Mouse (Mus musculus) neural tube, embryonic 11.5 days (tissue): ENCODE results near the gene 2310022B05Rik. TPM values are rescaled to one million over a fixed set of nuclear protein-coding genes. Genes with fewer than 3 reads are reported as not detected.

ENCODE experiments used
- ATAC-seq: fragments of 200-750 bp; cut with Nextera tagmentation; 2 replicates; pipeline ENCODE4 v1.8.0; 2017; ENCODE audit warnings: moderate number of reproducible peaks, mild to moderate bottlenecking, moderate TSS enrichment, moderate library complexity; ENCODE audit not compliant: insufficient read depth, low FRiP score, low TSS enrichment
- DNase-seq: peaks from one replicate; pipeline ENCODE4 v3.0.0-alpha.2; 2015; ENCODE audit warnings: low spot score
- H3K27ac ChIP-seq: fragments of 300-500 bp; sonication (generic); 2 replicates; pipeline ENCODE4 v1.5.1; 2014; ENCODE audit warnings: low read depth, mild to moderate bottlenecking, low read length
- H3K27me3 ChIP-seq: fragments of 300-500 bp; sonication (generic); 2 replicates; pipeline ENCODE4 v1.6.1; 2014; ENCODE audit warnings: mild to moderate bottlenecking, low read length, mixed read lengths; ENCODE audit not compliant: control insufficient read depth, insufficient read depth
- H3K36me3 ChIP-seq: fragments of 300-500 bp; sonication (generic); 2 replicates; pipeline ENCODE4 v1.6.1; 2014; ENCODE audit warnings: mild to moderate bottlenecking, low read length, moderate library complexity, mixed read lengths; ENCODE audit not compliant: control insufficient read depth, insufficient read depth
- H3K4me1 ChIP-seq: fragments of 300-500 bp; sonication (generic); 2 replicates; pipeline ENCODE4 v1.6.1; 2014; ENCODE audit warnings: low read length, mixed read lengths; ENCODE audit not compliant: control insufficient read depth, insufficient read depth
- H3K4me2 ChIP-seq: fragments of 300-500 bp; sonication (generic); 2 replicates; pipeline ENCODE4 v1.6.1; 2014; ENCODE audit warnings: low read depth, mild to moderate bottlenecking, moderate library complexity
- H3K4me3 ChIP-seq: fragments of 300-500 bp; sonication (generic); 2 replicates; pipeline ENCODE4 v1.5.1; 2014; ENCODE audit warnings: low read depth, low read length
- H3K9ac ChIP-seq: fragments of 300-500 bp; sonication (generic); 2 replicates; pipeline ENCODE4 v1.6.1; 2014; ENCODE audit warnings: mild to moderate bottlenecking, low read length
- H3K9me3 ChIP-seq: fragments of 300-500 bp; sonication (generic); 2 replicates; pipeline ENCODE4 v1.6.1; 2016; ENCODE audit warnings: low read length; ENCODE audit not compliant: control insufficient read depth
- WGBS: fragments of 180-500 bp; shearing (Covaris S2); extraction: QIAGEN DNeasy Blood & Tissue Kit; methylation state at CpG from one replicate; pipeline ENCODE4 v1.1.7; 2014; 5-methylcytosine and 5-hydroxymethylcytosine counted together
- polyA plus RNA-seq: library from polyadenylated mRNA; unstranded; fragments of >200 nt; fragmentation: Nextera tagmentation; extraction: Ambion mirVana; gene quantifications from 2 replicates; pipeline ENCODE4 v1.2.1, GENCODE M21; 2014

The 2310022B05Rik gene
- polyA plus RNA-seq, 1 experiment from 2014 or later, result 34.3 TPM

- Histone ChIP-seq H3K4me2 (no peak overlapping the region), H3K27ac (no peak overlapping the region), H3K4me1 (no peaks in the 10 kb centered on the region), H3K9ac (no peak overlapping the region), H3K36me3 (no peaks in the 10 kb centered on the region; the same call in 1 of the 2 replicates), H3K27me3 (no peaks in the 10 kb centered on the region), H3K4me3 (no peak overlapping the region), H3K9me3 (no peaks in the 10 kb centered on the region)
- ATAC-seq, result no peak
- no peak for DNase-seq
- 94% methylated on average over 13 of the region's 13 CpGs for WGBS
Observed at GRCm38 (mm10) chr8:124688899-124689298, 25.7 kb upstream of the 2310022B05Rik start.

DNA sequence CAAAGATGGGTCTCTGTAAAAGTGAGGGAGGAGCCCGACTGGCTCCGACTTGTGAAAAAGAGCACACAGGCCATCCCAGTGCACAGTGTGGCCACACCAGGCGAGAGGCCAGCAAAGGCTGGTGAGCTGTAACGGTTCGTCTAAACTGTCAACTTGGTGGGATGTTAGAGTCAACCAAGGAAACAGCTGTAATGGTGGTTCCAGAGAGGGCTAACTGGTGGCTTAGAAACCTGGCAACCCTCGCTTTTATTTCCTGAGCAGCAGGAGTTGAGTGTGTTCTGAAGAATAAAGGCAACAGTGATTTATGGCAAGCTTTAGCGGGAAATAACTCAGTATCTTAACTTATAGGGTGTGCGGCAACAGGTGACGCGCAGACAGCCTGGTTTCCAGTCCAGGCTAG is 19.0 kb upstream of the 2310022B05Rik start:
- WGBS, result 90% methylated on average over 10 of the region's 10 CpGs
- Histone ChIP-seq H3K27me3 (no peaks in the 10 kb centered on the region), H3K4me3 (no peak overlapping the region), H3K9me3 (no peaks in the 10 kb centered on the region), H3K9ac (no peak overlapping the region), H3K4me1 (no peaks in the 10 kb centered on the region), H3K4me2 (no peak overlapping the region), H3K36me3 (peaks cover 9% of the 10 kb centered on the region), H3K27ac (no peak overlapping the region)
- no peak for ATAC-seq
- no peak for DNase-seq

- no peak for DNase-seq
- Histone ChIP-seq H3K36me3 (peaks cover 9% of the 10 kb centered on the region), H3K27me3 (no peaks in the 10 kb centered on the region), H3K9me3 (no peaks in the 10 kb centered on the region), H3K4me2 (no peak overlapping the region), H3K4me1 (no peaks in the 10 kb centered on the region), H3K4me3 (no peak overlapping the region), H3K9ac (no peak overlapping the region), H3K27ac (no peak overlapping the region)
- no peak for ATAC-seq
- 82% methylated on average over 10 of the region's 10 CpGs for WGBS
Observed at GRCm38 (mm10) chr8:124681792-124682157, 18.6 kb upstream of the 2310022B05Rik start.

GRCm38 (mm10) chr8:124681077-124681791 is 18.1 kb upstream of the 2310022B05Rik start:
- peaks cover 9% of the 10 kb centered on the region for H3K36me3 ChIP-seq
- no peaks in the 10 kb centered on the region for H3K9me3 ChIP-seq
- no peak overlapping the region for H3K4me3 ChIP-seq
- no peak overlapping the region for H3K4me2 ChIP-seq
- H3K27me3 ChIP-seq, result no peaks in the 10 kb centered on the region
- no peaks in the 10 kb centered on the region for H3K4me1 ChIP-seq
- no peak for ATAC-seq
- DNase-seq, result no peak
- WGBS, result 89% methylated on average over 10 of the region's 10 CpGs
- no peak overlapping the region for H3K27ac ChIP-seq
- H3K9ac ChIP-seq, result no peak overlapping the region

- ATAC-seq (no peak), DNase-seq (no peak)
- WGBS, result 94% methylated on average over 13 of the region's 13 CpGs
- Histone ChIP-seq H3K4me2 (no peak overlapping the region), H3K4me1 (no peaks in the 10 kb centered on the region), H3K36me3 (peaks cover 7% of the 10 kb centered on the region), H3K9ac (no peak overlapping the region), H3K9me3 (no peaks in the 10 kb centered on the region), H3K27me3 (no peaks in the 10 kb centered on the region), H3K4me3 (no peak overlapping the region), H3K27ac (no peak overlapping the region)
Observed at GRCm38 (mm10) chr8:124678246-124678645, 15.1 kb upstream of the 2310022B05Rik start.

DNA sequence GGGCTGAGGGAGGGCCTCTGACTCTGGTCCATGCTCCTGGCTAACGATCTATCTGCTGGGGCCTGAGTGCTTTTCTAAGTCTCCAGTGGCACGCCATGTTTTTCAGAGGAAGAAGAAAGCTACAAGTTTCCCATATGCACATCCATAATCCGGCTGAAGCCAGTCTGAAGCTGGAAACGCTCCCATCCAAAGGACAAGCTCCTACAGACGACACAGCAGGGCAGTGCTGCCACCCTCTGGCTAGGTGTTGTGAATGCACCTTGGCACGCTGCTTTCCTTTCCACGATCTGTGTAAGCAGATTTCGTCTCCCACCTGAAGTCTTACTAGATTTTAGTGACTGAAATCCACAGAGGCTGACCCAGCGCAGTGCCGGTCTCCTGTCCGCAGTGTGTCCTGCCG is 14.3 kb upstream of the 2310022B05Rik start:
- DNase-seq, result peak; percentile 80
- Histone ChIP-seq H3K4me2 (no peak overlapping the region), H3K36me3 (peaks cover 5% of the 10 kb centered on the region; the same call in 1 of the 2 replicates), H3K4me1 (no peaks in the 10 kb centered on the region), H3K4me3 (no peak overlapping the region), H3K27me3 (no peaks in the 10 kb centered on the region), H3K9me3 (no peaks in the 10 kb centered on the region), H3K27ac (no peak overlapping the region), H3K9ac (no peak overlapping the region)
- WGBS, result 61% methylated on average over 12 of the region's 12 CpGs
- ATAC-seq, result no peak

DNA sequence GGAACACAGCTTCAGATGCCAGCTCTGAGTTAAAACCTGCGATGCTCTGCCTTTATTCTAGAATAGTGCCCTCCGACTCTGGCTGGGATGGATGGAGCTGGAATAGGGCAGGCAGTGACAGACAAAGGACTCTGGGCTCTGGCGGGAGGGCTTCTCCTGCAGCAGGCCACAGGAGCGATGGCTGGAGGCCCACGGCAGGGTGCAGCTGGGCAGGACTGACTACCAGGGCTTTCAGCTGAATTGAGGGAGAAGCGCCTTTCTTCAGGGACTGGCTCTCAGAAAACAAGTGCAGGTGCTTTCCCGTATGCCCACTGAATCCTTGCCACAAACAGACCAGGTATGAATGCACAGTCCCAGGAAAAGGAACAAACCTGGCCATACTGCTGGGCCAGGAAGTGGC is 13.9 kb upstream of the 2310022B05Rik start:
- WGBS, result 94% methylated on average over 7 of the region's 7 CpGs
- Histone ChIP-seq H3K36me3 (peaks cover 5% of the 10 kb centered on the region; the same call in 1 of the 2 replicates), H3K27me3 (no peaks in the 10 kb centered on the region), H3K9me3 (no peaks in the 10 kb centered on the region), H3K4me2 (no peak overlapping the region), H3K9ac (no peak overlapping the region), H3K4me1 (no peaks in the 10 kb centered on the region), H3K4me3 (no peak overlapping the region), H3K27ac (no peak overlapping the region)
- ATAC-seq, result no peak
- DNase-seq, result no peak

DNA sequence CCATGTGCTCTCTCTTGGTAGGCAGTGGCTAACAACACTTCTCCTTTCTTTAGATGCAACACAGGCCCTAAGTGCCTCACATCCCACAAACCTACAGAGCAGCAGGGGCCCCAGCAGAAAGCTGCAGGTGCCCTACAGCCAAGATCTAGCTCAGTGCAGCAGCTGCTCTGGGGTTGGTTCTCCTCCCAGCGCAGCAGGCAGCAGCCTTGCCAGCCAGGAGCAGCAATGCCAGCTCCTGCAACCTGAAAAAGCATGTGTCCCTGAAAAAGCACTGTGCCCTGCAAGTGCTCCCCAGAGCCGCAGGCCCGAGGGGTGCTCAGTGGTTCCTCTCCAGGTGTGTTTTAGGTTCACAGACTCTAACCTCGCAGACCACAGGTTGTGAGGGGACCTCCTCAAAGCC is 13.5 kb upstream of the 2310022B05Rik start:
- WGBS, result 93% methylated on average over 4 of the region's 4 CpGs
- no peak overlapping the region for H3K9ac ChIP-seq
- H3K4me1 ChIP-seq, result no peaks in the 10 kb centered on the region
- H3K4me2 ChIP-seq, result no peak overlapping the region
- H3K4me3 ChIP-seq, result no peak overlapping the region
- no peaks in the 10 kb centered on the region for H3K27me3 ChIP-seq
- DNase-seq (no peak), ATAC-seq (no peak)
- H3K9me3 ChIP-seq, result no peaks in the 10 kb centered on the region
- no peak overlapping the region for H3K27ac ChIP-seq
- H3K36me3 ChIP-seq, result peaks cover 4% of the 10 kb centered on the region; the same call in 1 of the 2 replicates

GRCm38 (mm10) chr8:124672345-124672744 is 9.2 kb upstream of the 2310022B05Rik start:
- H3K27me3 ChIP-seq, result no peaks in the 10 kb centered on the region
- no peaks in the 10 kb centered on the region for H3K4me1 ChIP-seq
- H3K9ac ChIP-seq, result no peak overlapping the region
- H3K4me2 ChIP-seq, result no peak overlapping the region
- 97% methylated on average over 2 of the region's 2 CpGs for WGBS
- no peaks in the 10 kb centered on the region for H3K9me3 ChIP-seq
- no peak for DNase-seq
- H3K4me3 ChIP-seq, result no peak overlapping the region
- no peak for ATAC-seq
- H3K36me3 ChIP-seq, result no peaks in the 10 kb centered on the region
- H3K27ac ChIP-seq, result no peak overlapping the region
